Mouse (Mus musculus): ENCODE data around the gene Slc35a2. TPM values are rescaled to one million over a fixed set of nuclear protein-coding genes. Genes with fewer than 3 reads are reported as not detected.
"Not testable (repeated sequence)": the region's sequence is repeated elsewhere in the genome, so short reads cannot be mapped to it uniquely, and the experiment has no call there.

Slc35a2 gene
- total and polyA plus RNA-seq, 3 experiments, result 13.5 to 75.8 (median 39.4) TPM

GRCm38 (mm10) chrX:7879819-7880218, 4.0 kb upstream of the Slc35a2 start:
- Histone ChIP-seq H3K27me3 (ENCODE audit: insufficient read depth, low read length) (no peaks in the 10 kb centered on the region), H3K4me3 (ENCODE audit: low read depth, low read length) (peak overlapping the region; percentile 40; the same call in 1 of the 2 replicates), H3K36me3 (replicated peaks) (peaks cover 34% of the 10 kb centered on the region), H3K9me3 (replicated peaks) (no peaks in the 10 kb centered on the region), H3K4me1 (ENCODE audit: insufficient read depth, low read depth, low read length) (peaks cover 24% of the 10 kb centered on the region)
- TF ChIP-seq TAL1 (conservative IDR thresholded peaks at IDR 0.05; ENCODE audit: low read depth, low read length) (no peak), GATA1 (IDR thresholded peaks at IDR 0.05; ENCODE audit: borderline replicate concordance, low read length) (no peak), CTCF (IDR thresholded peaks at IDR 0.05; ENCODE audit: low read depth, low read length) (no peak), GATA2 (IDR thresholded peaks at IDR 0.05; ENCODE audit: borderline replicate concordance, low read depth, low read length) (no peak), POLR2AphosphoS5 (IDR thresholded peaks at IDR 0.05; ENCODE audit: insufficient replicate concordance, low read depth, low read length) (no peak)
- DNase-seq (ENCODE audit: low spot score) (peak; percentile 27), ATAC-seq (ENCODE audit: extremely low read depth, insufficient number of reproducible peaks, low FRiP score, poor library complexity, severe bottlenecking) (peak; percentile 43; the same call in 1 of the 2 replicates)

DNA sequence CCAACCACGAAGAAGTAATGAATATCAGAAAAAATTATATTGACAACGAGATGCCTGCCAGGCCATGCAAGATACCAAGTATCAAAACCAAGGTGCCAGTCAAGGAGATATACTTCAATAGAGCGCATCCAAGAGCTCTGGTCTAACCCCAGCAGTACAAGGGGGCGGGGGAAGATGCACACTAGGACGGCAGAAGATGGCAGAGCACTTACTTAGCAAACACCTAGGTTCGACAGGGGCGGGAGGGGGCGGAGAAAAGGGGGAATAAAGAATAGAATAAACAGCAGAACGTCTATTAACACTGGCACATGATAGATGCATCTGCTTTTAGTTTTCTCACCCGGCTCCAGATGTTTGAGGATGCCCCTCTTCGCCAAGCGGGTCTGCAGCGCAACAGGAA, 14.4 kb downstream of the Slc35a2 start:
- DNase-seq (ENCODE audit: low spot score), result no peak
- TF ChIP-seq GATA1 (IDR thresholded peaks at IDR 0.05; ENCODE audit: borderline replicate concordance, low read length), result no peak
- TF ChIP-seq TAL1 (conservative IDR thresholded peaks at IDR 0.05; ENCODE audit: low read depth, low read length), result no peak
- no peak for TF ChIP-seq POLR2AphosphoS5 (IDR thresholded peaks at IDR 0.05; ENCODE audit: insufficient replicate concordance, low read depth, low read length)
- no peak for TF ChIP-seq CTCF (IDR thresholded peaks at IDR 0.05; ENCODE audit: low read depth, low read length)
- no peak for TF ChIP-seq GATA2 (IDR thresholded peaks at IDR 0.05; ENCODE audit: borderline replicate concordance, low read depth, low read length)

GRCm38 (mm10) chrX:7898880-7899874, 15.3 kb downstream of the Slc35a2 start, which contains the start of the genes Pqbp1 and Timm17b:
Gene Pqbp1, minus strand, starts transcription at chrX:7899269.
Gene Timm17b, plus strand, starts transcription at chrX:7899357.
- H3K27me3 ChIP-seq (ENCODE audit: insufficient read depth, low read length), result no peaks in the 10 kb centered on the region
- no peaks in the 10 kb centered on the region for H3K9me3 ChIP-seq (replicated peaks)
- DNase-seq (ENCODE audit: low spot score) (peak; percentile 77), ATAC-seq (ENCODE audit: extremely low read depth, insufficient number of reproducible peaks, low FRiP score, poor library complexity, severe bottlenecking) (peak; percentile 97)
- H3K36me3 ChIP-seq (replicated peaks), result peaks cover 56% of the 10 kb centered on the region
- peak within 1 kb of the TSS; percentile 80 for H3K4me3 ChIP-seq (ENCODE audit: low read depth, low read length)
- peaks cover 12% of the 10 kb centered on the region for H3K4me1 ChIP-seq (ENCODE audit: insufficient read depth, low read depth, low read length)
- TF ChIP-seq CTCF (IDR thresholded peaks at IDR 0.05; ENCODE audit: low read depth, low read length) (no peak), POLR2AphosphoS5 (IDR thresholded peaks at IDR 0.05; ENCODE audit: insufficient replicate concordance, low read depth, low read length) (no peak), TAL1 (conservative IDR thresholded peaks at IDR 0.05; ENCODE audit: low read depth, low read length) (no peak), GATA1 (IDR thresholded peaks at IDR 0.05; ENCODE audit: borderline replicate concordance, low read length) (no peak), GATA2 (IDR thresholded peaks at IDR 0.05; ENCODE audit: borderline replicate concordance, low read depth, low read length) (no peak)

More for the DNA sequence above, 14.4 kb downstream of the Slc35a2 start:
- H3K36me3 ChIP-seq (replicated peaks), result peaks cover 57% of the 10 kb centered on the region
- peaks cover 12% of the 10 kb centered on the region for H3K4me1 ChIP-seq (ENCODE audit: insufficient read depth, low read depth, low read length)
- H3K27me3 ChIP-seq (ENCODE audit: insufficient read depth, low read length), result no peaks in the 10 kb centered on the region
- H3K4me3 ChIP-seq (ENCODE audit: low read depth, low read length), result peak overlapping the region; percentile 80
- H3K9me3 ChIP-seq (replicated peaks), result no peaks in the 10 kb centered on the region
- ATAC-seq (ENCODE audit: extremely low read depth, insufficient number of reproducible peaks, low FRiP score, poor library complexity, severe bottlenecking), result no peak

GRCm38 (mm10) chrX:7904441-7904840, 20.6 kb downstream of the Slc35a2 start:
- Histone ChIP-seq H3K4me1 (ENCODE audit: insufficient read depth, low read depth, low read length) (peaks cover 9% of the 10 kb centered on the region; the same call in 1 of the 2 replicates), H3K36me3 (replicated peaks) (peaks cover 61% of the 10 kb centered on the region), H3K9me3 (replicated peaks) (no peaks in the 10 kb centered on the region), H3K4me3 (ENCODE audit: low read depth, low read length) (no peak overlapping the region), H3K27me3 (ENCODE audit: insufficient read depth, low read length) (no peaks in the 10 kb centered on the region)
- TF ChIP-seq CTCF (IDR thresholded peaks at IDR 0.05; ENCODE audit: low read depth, low read length) (no peak), GATA2 (IDR thresholded peaks at IDR 0.05; ENCODE audit: borderline replicate concordance, low read depth, low read length) (no peak), GATA1 (IDR thresholded peaks at IDR 0.05; ENCODE audit: borderline replicate concordance, low read length) (no peak), POLR2AphosphoS5 (IDR thresholded peaks at IDR 0.05; ENCODE audit: insufficient replicate concordance, low read depth, low read length) (no peak), TAL1 (conservative IDR thresholded peaks at IDR 0.05; ENCODE audit: low read depth, low read length) (no peak)
- ATAC-seq (ENCODE audit: extremely low read depth, insufficient number of reproducible peaks, low FRiP score, poor library complexity, severe bottlenecking), result no peak
- DNase-seq (ENCODE audit: low spot score), result no peak

DNA sequence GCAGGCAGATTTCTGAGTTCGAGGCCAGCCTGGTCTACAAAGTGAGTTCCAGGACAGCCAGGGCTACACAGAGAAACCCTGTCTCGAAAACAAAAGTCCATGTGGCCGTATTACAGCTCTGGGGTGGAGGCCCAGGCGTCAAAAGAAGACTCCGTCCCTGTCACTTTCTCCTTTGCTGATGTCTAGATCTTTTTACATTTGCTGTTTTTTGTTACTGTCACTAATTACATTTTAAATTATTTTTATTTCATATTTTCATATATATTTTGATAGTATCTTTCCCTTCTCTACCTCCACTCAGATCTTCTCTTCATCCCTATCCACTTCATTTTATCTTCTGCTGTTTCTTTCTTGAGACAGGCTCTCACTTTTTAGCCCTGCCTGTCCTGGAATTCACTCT, 23.9 kb downstream of the Slc35a2 start, which contains the start of gene Gm10491:
TSS of gene Gm10491 (minus strand) at position 101 of the 400 bp plus-strand sequence.
- H3K4me3 ChIP-seq (ENCODE audit: low read depth, low read length), result no peak within 1 kb of the TSS
- no peaks in the 10 kb centered on the region for H3K4me1 ChIP-seq (ENCODE audit: insufficient read depth, low read depth, low read length)
- H3K9me3 ChIP-seq (replicated peaks), result no peaks in the 10 kb centered on the region
- no peaks in the 10 kb centered on the region for H3K27me3 ChIP-seq (ENCODE audit: insufficient read depth, low read length)
- no peak for DNase-seq (ENCODE audit: low spot score)
- ATAC-seq (ENCODE audit: extremely low read depth, insufficient number of reproducible peaks, low FRiP score, poor library complexity, severe bottlenecking), result no peak
- TF ChIP-seq CTCF (IDR thresholded peaks at IDR 0.05; ENCODE audit: low read depth, low read length) (no peak), GATA1 (IDR thresholded peaks at IDR 0.05; ENCODE audit: borderline replicate concordance, low read length) (no peak), GATA2 (IDR thresholded peaks at IDR 0.05; ENCODE audit: borderline replicate concordance, low read depth, low read length) (no peak), TAL1 (conservative IDR thresholded peaks at IDR 0.05; ENCODE audit: low read depth, low read length) (no peak), POLR2AphosphoS5 (IDR thresholded peaks at IDR 0.05; ENCODE audit: insufficient replicate concordance, low read depth, low read length) (no peak)
- H3K36me3 ChIP-seq (replicated peaks), result peaks cover 44% of the 10 kb centered on the region

DNA sequence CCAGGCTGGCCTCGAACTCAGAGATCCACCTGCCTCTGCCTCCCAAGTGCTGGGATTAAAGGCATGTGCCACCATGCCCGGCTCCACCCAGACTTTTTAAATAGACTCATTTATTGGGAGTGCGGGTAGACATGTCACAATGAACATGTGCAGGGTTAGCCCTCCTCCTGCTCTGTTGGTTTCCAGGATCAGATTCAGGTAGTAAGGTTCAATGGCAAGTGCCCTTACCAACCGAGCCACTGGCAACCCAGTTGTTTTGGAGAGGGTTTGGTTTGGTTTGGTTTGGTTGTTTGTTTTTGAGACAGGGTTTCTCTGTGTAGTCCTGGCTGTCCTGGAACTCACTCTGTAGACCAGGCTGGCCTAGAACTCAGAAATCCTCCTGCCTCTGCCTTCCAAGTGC, 25.4 kb downstream of the Slc35a2 start, which contains the start of gene Gm10490:
TSS of gene Gm10490 (plus strand) at position 301 of the 400 bp plus-strand sequence.
- not testable (repeated sequence) for H3K27me3 ChIP-seq (ENCODE audit: insufficient read depth, low read length); H3K4me1 ChIP-seq (ENCODE audit: insufficient read depth, low read depth, low read length); DNase-seq (ENCODE audit: low spot score); ATAC-seq (ENCODE audit: extremely low read depth, insufficient number of reproducible peaks, low FRiP score, poor library complexity, severe bottlenecking); H3K9me3 ChIP-seq (replicated peaks); H3K4me3 ChIP-seq (ENCODE audit: low read depth, low read length)
- H3K36me3 ChIP-seq (replicated peaks), result peaks cover 32% of the 10 kb centered on the region

Data from G1E (cell line).